Mouse (Mus musculus): ENCODE measurements at regions not wholly inside any gene's neighbourhood (a gene's known extent, or its start where the extent isn't known, plus 50 kb on each side); places are given as distances from the start of the nearest gene placed in this dataset.

DNA sequence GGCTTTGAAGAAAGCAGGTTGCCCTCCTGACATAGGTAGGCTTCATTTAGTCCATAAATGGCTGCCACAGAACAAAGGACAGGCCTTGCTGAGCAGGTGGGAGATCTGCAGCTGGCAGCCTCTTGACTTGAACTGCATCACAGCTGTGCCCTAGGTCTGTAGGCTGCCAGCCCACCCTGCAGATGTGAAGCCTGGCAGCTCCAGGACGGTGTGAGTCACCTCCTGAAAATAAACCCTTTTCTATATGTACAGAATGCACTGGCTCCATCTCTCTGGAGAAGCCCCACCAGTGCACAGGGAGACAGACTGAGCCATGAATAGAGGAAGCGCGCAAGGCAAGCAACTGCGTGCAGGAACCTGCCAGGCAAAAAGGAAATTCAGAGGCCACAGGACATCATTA is 78.7 kb upstream of the Syt13 start:
- no peak for TF ChIP-seq MAX (IDR thresholded peaks at IDR 0.05)
- no peak for TF ChIP-seq CTCF (IDR thresholded peaks at IDR 0.05; ENCODE audit: control insufficient read depth, insufficient read depth, insufficient read length)
- no peak for TF ChIP-seq USF1 (IDR thresholded peaks at IDR 0.05; ENCODE audit: low read depth)
- no peak for TF ChIP-seq MYOD1 (IDR thresholded peaks at IDR 0.05; ENCODE audit: control insufficient read depth, insufficient read length, low read depth)

Measured in C2C12 (cell line).